In genomic region chr19:9106751-9107378, GRCm38 (mm10) we compare ENCODE assay signal across 9 mouse cellular contexts. TPM values are rescaled to one million over a fixed set of nuclear protein-coding genes. Genes with fewer than 3 reads are reported as not detected.
DNase-seq lines count a peak whose midpoint lies in the region; ATAC-seq and TF ChIP-seq lines count a peak whose summit lies in the region.
"Had no signal": no experiment of that assay in that cellular context is flagged by ENCODE, and none has a peak within 500 bp of the region (broad histone marks: within the 10 kb centered on the region; RNA-seq: fewer than 3 reads in every experiment).

No protein-coding gene starts in this region.

- DNase-seq in heart, adult 11 months, result peak; percentile 96
- no peak for DNase-seq in heart, postnatal 14 days
- peak; percentile 81 for DNase-seq in Muller cell, postnatal 12 days (ENCODE audit: inconsistent ontology term)
- DNase-seq in lung, postnatal 0 days (ENCODE audit: low spot score), result peak; percentile 59
- no peak for DNase-seq in cerebellum, adult 11-12 months
- no peak for DNase-seq in left cerebral cortex, postnatal 10 days (ENCODE audit: extremely low spot score in 1 of 2, low spot score in 2 of 2)
- no peak for DNase-seq in left cerebral cortex, adult 8-10 months (ENCODE audit: low spot score in 2 of 2)

- no peaks in the 10 kb centered on the region for H3K36me3 ChIP-seq in heart, embryonic 12.5 days
- 0 out of 2 replicates have a peak, but pooled peaks cover under 1% of the 10 kb centered on the region for H3K36me3 ChIP-seq in lung, postnatal 0 days (ENCODE audit: insufficient read depth, low read length)

- ATAC-seq in heart, embryonic 12.5 days (ENCODE audit: insufficient number of reproducible peaks, low FRiP score), result peak; percentile 48; the same call in 1 of the 2 replicates
- ATAC-seq in lung, postnatal 0 days, result peak; percentile 73

- whole genome bisulfite sequencing in heart, embryonic 12.5 days, result 16% methylated on average over 4 of the region's 4 CpGs
- 11% methylated on average over 4 of the region's 4 CpGs for WGBS in lung, postnatal 0 days

- H3K9me3 ChIP-seq in heart, embryonic 12.5 days (replicated peaks), result no peaks in the 10 kb centered on the region
- no peaks in the 10 kb centered on the region for H3K9me3 ChIP-seq in lung, postnatal 0 days (ENCODE audit: low read length)

- TF ChIP-seq CTCF in lung, postnatal 0 days (IDR thresholded peaks at IDR 0.05), result no peak

- H3K4me1 ChIP-seq in heart, embryonic 12.5 days (replicated peaks), result peaks cover 21% of the 10 kb centered on the region
- H3K4me1 ChIP-seq in lung, postnatal 0 days (ENCODE audit: insufficient read depth, low read depth, low read length), result peaks cover 17% of the 10 kb centered on the region; the same call in 1 of the 2 replicates

- H3K4me3 ChIP-seq in heart, embryonic 12.5 days, result no peak overlapping the region
- no peak overlapping the region for H3K4me3 ChIP-seq in lung, postnatal 0 days (ENCODE audit: low read depth, low read length)
- H3K4me3 ChIP-seq: left cerebral cortex, adult 2 months had no signal

- no peak overlapping the region for H3K9ac ChIP-seq in heart, embryonic 12.5 days
- H3K9ac ChIP-seq in lung, postnatal 0 days (replicated peaks; ENCODE audit: low read depth), result no peak overlapping the region

- peak; percentile 80 for TF ChIP-seq EP300 in lung, postnatal 0 days (IDR thresholded peaks at IDR 0.05)

- H3K27me3 ChIP-seq in heart, embryonic 12.5 days (replicated peaks), result no peaks in the 10 kb centered on the region
- H3K27me3 ChIP-seq in lung, postnatal 0 days (replicated peaks; ENCODE audit: insufficient read depth, low read length), result no peaks in the 10 kb centered on the region

- H3K27ac ChIP-seq in heart, embryonic 12.5 days (ENCODE audit: poor library complexity, severe bottlenecking), result peak overlapping the region; percentile 50
- peak overlapping the region; percentile 86 for H3K27ac ChIP-seq in lung, postnatal 0 days (ENCODE audit: low read length)
- H3K27ac ChIP-seq: left cerebral cortex, adult 2 months had no signal

- intact Hi-C loops in heart, postnatal 14 days (cut with DNase I), result loop anchor here (10.0 kb wide), 1 partner anchor 382 kb away; the partner anchor contains the start of gene Slc3a2
- intact Hi-C loops in left cerebral cortex, postnatal 10 days (cut with DNase I), result no loop called here

- no peak overlapping the region for H3K4me2 ChIP-seq in heart, embryonic 12.5 days
- H3K4me2 ChIP-seq in lung, postnatal 0 days (replicated peaks; ENCODE audit: low read depth, low read length), result no peak overlapping the region

RNA-seq across cellular contexts. Expression of gene Scgb1a1, which starts 19.1 kb away (rescaled TPM):
- 100 to 1,000 TPM in 1 of 2 experiments, not detected in 1; 233 TPM for total RNA-seq in heart, postnatal 14 days (2021)
- not detected in 2 replicates for polyA plus RNA-seq in heart, embryonic 12.5 days (2016; fragmentation: Nextera tagmentation; extraction: Ambion mirVana)
- 26,192 and 26,425 TPM in 2 replicates for polyA plus RNA-seq in lung, postnatal 0 days (2015; fragmentation: Nextera tagmentation; extraction: Ambion mirVana)
- total RNA-seq in left cerebral cortex, postnatal 10 days (2021), result not detected
- total RNA-seq in left cerebral cortex, adult 8-10 months (2022), result not detected
- total RNA-seq: left cerebral cortex, adult 2 months had no signal

RNA-seq across cellular contexts. Expression of gene Asrgl1, which starts 28.6 kb away (rescaled TPM):
- 10 to 100 TPM; 20.0 to 29.3 TPM for total RNA-seq in heart, postnatal 14 days (2021)
- 11.3 and 14.1 TPM in 2 replicates for polyA plus RNA-seq in heart, embryonic 12.5 days (2016; fragmentation: Nextera tagmentation; extraction: Ambion mirVana)
- polyA plus RNA-seq in lung, postnatal 0 days (2015; fragmentation: Nextera tagmentation; extraction: Ambion mirVana), result 5.9 and 7.9 TPM in 2 replicates
- total RNA-seq in left cerebral cortex, postnatal 10 days (2021), result 10 to 100 TPM; 86.4 to 86.9 TPM
- 100 to 1,000 TPM; 131 to 150 (median 138) TPM for total RNA-seq in left cerebral cortex, adult 8-10 months (2022)

Comparison
In these comparisons a context has a peak if more than half of its experiments do, and no peak if none do; other contexts are left out.
1. DNase-seq: peak in heart, adult 11 months (single experiment), Muller cell, postnatal 12 days (single experiment) and lung, postnatal 0 days (single experiment); none in heart, postnatal 14 days (0 of 2), cerebellum, adult 11-12 months (single experiment), left cerebral cortex, postnatal 10 days (0 of 2) and left cerebral cortex, adult 8-10 months (0 of 2).